Mouse (Mus musculus) retina, adult 2 months (tissue): ENCODE measurements around the gene Bglap3.
A peak's percentile ranks its signal among the peaks of the same experiment; 100 is the strongest.

Experiments
- DNase-seq: peaks from one replicate; pipeline ENCODE4 v3.0.0-alpha.2; 2012; ENCODE audit warnings: low read depth, low spot score

The Bglap3 gene

GRCm38 (mm10) chr3:88336058-88337013 lies 36.2 kb downstream of the Bglap3 start, which contains the start of the genes Tmem79 and Smg5:
Gene Tmem79, minus strand, starts transcription at chr3:88336148.
Gene Smg5, plus strand, starts transcription at chr3:88336260.
- DNase-seq: peak; percentile 81

- no peak for DNase-seq
Observed at GRCm38 (mm10) chr3:88335436-88336053, 37.0 kb downstream of the Bglap3 start.

GRCm38 (mm10) chr3:88334902-88335435 lies 37.6 kb downstream of the Bglap3 start:
- no peak for DNase-seq

- DNase-seq: no peak
Observed at GRCm38 (mm10) chr3:88334029-88334658, 38.4 kb downstream of the Bglap3 start.

GRCm38 (mm10) chr3:88331282-88331681 lies 41.3 kb downstream of the Bglap3 start:
- peak; percentile 8 for DNase-seq

GRCm38 (mm10) chr3:88328956-88329355 lies 43.6 kb downstream of the Bglap3 start:
- no peak for DNase-seq

- peak; percentile 49 for DNase-seq
Observed at GRCm38 (mm10) chr3:88324951-88325405, 47.6 kb downstream of the Bglap3 start, which contains the start of gene Glmp. Gene Glmp, plus strand, starts transcription at chr3:88325023.
